Mouse (Mus musculus): ENCODE measurements at regions not wholly inside any gene's neighbourhood (a gene's known extent, or its start where the extent isn't known, plus 50 kb on each side); places are given as distances from the start of the nearest gene placed in this dataset.

DNA sequence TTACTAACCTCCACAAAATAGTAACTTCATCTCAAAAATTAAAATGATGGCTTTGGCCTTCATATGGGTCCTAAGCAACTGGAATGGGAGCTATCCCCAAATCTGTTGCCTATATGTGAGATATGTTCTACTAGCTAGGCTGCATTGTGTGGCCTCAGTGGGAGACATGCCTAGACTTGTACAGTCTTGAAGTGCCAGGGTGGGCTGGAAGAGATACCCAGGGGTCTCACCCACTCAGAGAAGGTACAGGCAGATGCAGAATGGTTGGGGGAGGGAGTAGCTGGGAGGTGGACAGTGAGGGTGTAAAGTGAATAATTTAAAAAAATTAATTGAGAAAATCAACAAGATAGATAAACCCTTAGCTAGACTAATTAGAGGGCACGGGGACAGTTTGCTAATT, 106.9 kb upstream of the Ahr start:
- Histone ChIP-seq H3K36me3 (ENCODE audit: control insufficient read depth, insufficient read depth, low read length) (no peaks in the 10 kb centered on the region), H3K4me1 (ENCODE audit: control insufficient read depth, insufficient read depth, low read length) (no peaks in the 10 kb centered on the region), H3K27ac (ENCODE audit: low read depth, low read length) (no peak overlapping the region), H3K9me3 (replicated peaks; ENCODE audit: control insufficient read depth, low read length) (no peaks in the 10 kb centered on the region), H3K27me3 (replicated peaks; ENCODE audit: control insufficient read depth, insufficient read depth, low read length) (no peaks in the 10 kb centered on the region), H3K9ac (ENCODE audit: low read length) (no peak overlapping the region), H3K4me2 (ENCODE audit: low read length) (no peak overlapping the region), H3K4me3 (ENCODE audit: low read depth, low read length) (no peak overlapping the region)
- ATAC-seq (no peak), DNase-seq (ENCODE audit: low spot score) (no peak)
- WGBS: 7% methylated on average over 1 of the region's 1 CpGs

DNA sequence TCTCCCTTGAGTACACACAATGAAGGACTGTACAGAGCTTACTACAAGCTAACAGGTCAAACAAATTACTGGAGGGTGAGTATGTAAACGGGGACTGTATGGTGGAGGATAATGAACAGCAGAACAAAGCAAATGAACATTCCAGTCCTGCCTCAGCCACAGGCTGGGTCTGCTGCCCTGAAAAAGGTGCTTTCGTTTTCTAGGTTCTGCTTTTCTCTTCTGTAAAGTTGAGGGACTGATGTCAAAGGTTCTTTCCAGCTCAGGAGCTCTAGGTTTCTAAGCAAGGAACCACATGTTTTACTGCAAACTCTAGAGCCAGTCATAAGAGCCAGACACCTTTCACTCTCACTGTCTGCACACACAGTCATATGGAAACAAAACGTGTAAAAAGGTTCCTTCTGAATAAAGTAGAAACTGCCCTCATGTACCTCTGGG, 106.1 kb upstream of the Ahr start:
- WGBS: 51% methylated on average over 3 of the region's 3 CpGs

DNA sequence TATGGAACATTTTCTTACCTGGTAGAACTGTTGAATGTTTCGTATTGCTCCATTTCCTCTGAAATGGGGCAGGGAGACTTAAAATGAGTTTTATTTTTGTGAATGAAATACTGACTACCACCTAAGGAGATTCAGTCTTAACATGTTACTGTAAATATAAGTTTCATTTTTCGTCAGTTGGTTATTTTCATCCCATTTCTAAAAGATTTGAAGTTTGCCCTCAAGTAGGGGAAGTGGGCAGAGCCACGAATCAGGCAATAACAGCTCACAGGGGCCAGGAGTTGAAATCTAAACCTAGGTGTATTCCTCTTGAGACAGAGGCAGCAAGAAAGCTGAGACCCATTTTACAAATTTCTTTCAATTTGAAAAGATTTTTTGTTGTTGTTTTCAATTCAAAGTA, 88.6 kb upstream of the Ahr start:
- Histone ChIP-seq H3K36me3 (ENCODE audit: control insufficient read depth, insufficient read depth, low read length) (no peaks in the 10 kb centered on the region), H3K4me2 (ENCODE audit: low read length) (no peak overlapping the region), H3K9ac (ENCODE audit: low read length) (no peak overlapping the region), H3K4me3 (ENCODE audit: low read depth, low read length) (no peak overlapping the region), H3K27ac (ENCODE audit: low read depth, low read length) (no peak overlapping the region), H3K9me3 (replicated peaks; ENCODE audit: control insufficient read depth, low read length) (no peaks in the 10 kb centered on the region), H3K27me3 (replicated peaks; ENCODE audit: control insufficient read depth, insufficient read depth, low read length) (no peaks in the 10 kb centered on the region), H3K4me1 (ENCODE audit: control insufficient read depth, insufficient read depth, low read length) (no peaks in the 10 kb centered on the region)
- DNase-seq (ENCODE audit: low spot score) (no peak), ATAC-seq (no peak)
- WGBS: 82% methylated on average over 3 of the region's 3 CpGs

More for the DNA sequence above, 106.1 kb upstream of the Ahr start:
- H3K9me3 ChIP-seq (replicated peaks; ENCODE audit: control insufficient read depth, low read length): no peaks in the 10 kb centered on the region
- H3K27me3 ChIP-seq (replicated peaks; ENCODE audit: control insufficient read depth, insufficient read depth, low read length): no peaks in the 10 kb centered on the region
- no peak overlapping the region for H3K4me3 ChIP-seq (ENCODE audit: low read depth, low read length)
- H3K9ac ChIP-seq (ENCODE audit: low read length): no peak overlapping the region
- H3K4me1 ChIP-seq (ENCODE audit: control insufficient read depth, insufficient read depth, low read length): no peaks in the 10 kb centered on the region
- DNase-seq (ENCODE audit: low spot score): no peak
- H3K27ac ChIP-seq (ENCODE audit: low read depth, low read length): no peak overlapping the region
- ATAC-seq: no peak
- H3K4me2 ChIP-seq (ENCODE audit: low read length): no peak overlapping the region
- no peaks in the 10 kb centered on the region for H3K36me3 ChIP-seq (ENCODE audit: control insufficient read depth, insufficient read depth, low read length)

DNA sequence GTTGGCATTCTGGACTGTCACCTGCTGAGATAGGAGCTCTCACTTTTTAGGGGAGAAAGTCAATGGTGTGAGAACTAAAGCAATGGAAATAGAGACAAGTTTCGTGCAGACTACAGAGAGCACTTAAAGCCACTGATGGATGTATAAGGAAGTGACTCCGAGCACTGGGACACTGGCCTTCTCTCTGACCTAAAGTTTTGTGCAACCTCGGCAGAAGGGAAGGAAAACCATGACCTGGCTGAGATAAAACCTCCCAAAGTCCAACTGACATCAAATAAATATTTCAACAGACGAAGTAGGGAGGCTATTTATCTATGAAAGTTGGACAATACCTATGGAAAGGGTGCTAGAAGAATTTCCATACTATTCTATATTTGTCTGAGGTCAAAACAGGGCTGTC, 80.0 kb upstream of the Ahr start:
- no peak overlapping the region for H3K9ac ChIP-seq (ENCODE audit: low read length)
- 85% methylated on average over 4 of the region's 4 CpGs for WGBS

DNA sequence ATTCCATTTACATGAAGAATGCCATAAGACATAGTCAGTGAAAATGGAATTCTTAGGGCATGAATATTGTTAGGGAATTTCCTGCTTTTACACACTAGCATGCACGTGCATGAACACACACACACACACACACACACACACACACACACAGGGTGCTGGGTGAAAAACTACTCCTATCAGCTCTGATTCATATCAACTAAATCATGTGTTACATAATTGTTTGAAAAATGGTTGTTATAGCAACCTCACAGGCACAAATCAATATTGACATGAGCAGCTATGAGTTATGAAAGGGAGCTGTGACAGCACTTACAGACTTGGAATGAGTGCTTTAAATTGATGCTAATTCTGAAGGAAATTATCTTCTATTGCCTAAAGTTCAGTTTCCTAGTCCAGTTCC, 72.8 kb upstream of the Ahr start:
- H3K27ac ChIP-seq (ENCODE audit: low read depth, low read length): no peak overlapping the region
- no peaks in the 10 kb centered on the region for H3K4me1 ChIP-seq (ENCODE audit: control insufficient read depth, insufficient read depth, low read length)
- no peaks in the 10 kb centered on the region for H3K27me3 ChIP-seq (replicated peaks; ENCODE audit: control insufficient read depth, insufficient read depth, low read length)
- WGBS: 91% methylated on average over 1 of the region's 1 CpGs
- no peak overlapping the region for H3K4me3 ChIP-seq (ENCODE audit: low read depth, low read length)
- no peak overlapping the region for H3K4me2 ChIP-seq (ENCODE audit: low read length)
- ATAC-seq: no peak
- H3K9me3 ChIP-seq (replicated peaks; ENCODE audit: control insufficient read depth, low read length): no peaks in the 10 kb centered on the region
- DNase-seq (ENCODE audit: low spot score): peak; percentile 6
- H3K9ac ChIP-seq (ENCODE audit: low read length): no peak overlapping the region
- H3K36me3 ChIP-seq (ENCODE audit: control insufficient read depth, insufficient read depth, low read length): no peaks in the 10 kb centered on the region

More for the DNA sequence above, 80.0 kb upstream of the Ahr start:
- Histone ChIP-seq H3K27ac (ENCODE audit: low read depth, low read length) (no peak overlapping the region), H3K4me1 (ENCODE audit: control insufficient read depth, insufficient read depth, low read length) (no peaks in the 10 kb centered on the region), H3K4me2 (ENCODE audit: low read length) (no peak overlapping the region), H3K4me3 (ENCODE audit: low read depth, low read length) (no peak overlapping the region), H3K36me3 (ENCODE audit: control insufficient read depth, insufficient read depth, low read length) (no peaks in the 10 kb centered on the region), H3K27me3 (replicated peaks; ENCODE audit: control insufficient read depth, insufficient read depth, low read length) (no peaks in the 10 kb centered on the region), H3K9me3 (replicated peaks; ENCODE audit: control insufficient read depth, low read length) (no peaks in the 10 kb centered on the region)
- ATAC-seq (no peak), DNase-seq (ENCODE audit: low spot score) (no peak)

DNA sequence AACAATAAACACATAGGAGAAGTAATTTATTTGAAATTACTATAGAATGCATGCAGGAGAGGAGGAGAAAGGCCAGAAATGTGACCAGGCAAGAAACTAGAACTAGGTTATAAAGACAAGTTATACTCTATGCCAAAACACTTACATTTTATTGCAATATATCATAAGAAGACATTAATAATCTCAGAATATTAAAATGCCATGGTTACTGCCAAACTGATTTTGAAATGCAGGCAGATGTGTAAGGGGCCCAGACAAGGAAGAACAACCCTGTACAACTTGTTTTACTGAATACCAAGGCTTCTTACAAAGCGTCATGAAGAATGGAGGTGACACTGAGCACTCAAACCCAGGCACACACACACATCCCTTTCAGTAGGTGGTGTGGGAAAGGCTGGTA, 68.9 kb upstream of the Ahr start:
- WGBS: 93% methylated on average over 1 of the region's 1 CpGs
- ATAC-seq (no peak), DNase-seq (ENCODE audit: low spot score) (no peak)
- H3K27me3 ChIP-seq (replicated peaks; ENCODE audit: control insufficient read depth, insufficient read depth, low read length): no peaks in the 10 kb centered on the region
- no peaks in the 10 kb centered on the region for H3K4me1 ChIP-seq (ENCODE audit: control insufficient read depth, insufficient read depth, low read length)
- H3K4me3 ChIP-seq (ENCODE audit: low read depth, low read length): no peak overlapping the region
- no peaks in the 10 kb centered on the region for H3K9me3 ChIP-seq (replicated peaks; ENCODE audit: control insufficient read depth, low read length)
- H3K9ac ChIP-seq (ENCODE audit: low read length): no peak overlapping the region
- H3K4me2 ChIP-seq (ENCODE audit: low read length): no peak overlapping the region
- no peak overlapping the region for H3K27ac ChIP-seq (ENCODE audit: low read depth, low read length)
- no peaks in the 10 kb centered on the region for H3K36me3 ChIP-seq (ENCODE audit: control insufficient read depth, insufficient read depth, low read length)

DNA sequence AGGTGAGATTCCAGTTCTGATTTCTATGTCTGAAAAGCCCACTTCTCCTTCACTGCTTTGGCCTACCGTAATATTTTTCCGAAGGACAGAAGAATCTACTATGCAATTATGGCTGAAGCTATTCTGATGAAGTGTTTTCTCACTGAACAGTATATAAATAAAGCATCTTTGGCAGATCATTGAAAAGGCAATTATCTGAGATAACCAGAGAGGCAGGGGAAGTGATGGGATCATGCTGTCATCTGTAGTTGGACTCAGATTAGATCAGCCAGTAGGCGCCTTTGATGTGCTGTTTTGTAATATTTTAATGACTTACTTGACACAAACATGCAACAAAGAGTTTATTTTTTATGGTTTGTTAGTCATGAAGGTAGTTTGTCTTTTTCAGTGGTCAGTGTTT, 67.8 kb upstream of the Ahr start:
- ATAC-seq: no peak
- H3K27me3 ChIP-seq (replicated peaks; ENCODE audit: control insufficient read depth, insufficient read depth, low read length): no peaks in the 10 kb centered on the region
- no peak overlapping the region for H3K27ac ChIP-seq (ENCODE audit: low read depth, low read length)
- no peaks in the 10 kb centered on the region for H3K9me3 ChIP-seq (replicated peaks; ENCODE audit: control insufficient read depth, low read length)
- H3K4me1 ChIP-seq (ENCODE audit: control insufficient read depth, insufficient read depth, low read length): no peaks in the 10 kb centered on the region
- H3K4me2 ChIP-seq (ENCODE audit: low read length): no peak overlapping the region
- no peaks in the 10 kb centered on the region for H3K36me3 ChIP-seq (ENCODE audit: control insufficient read depth, insufficient read depth, low read length)
- WGBS: 90% methylated on average over 3 of the region's 3 CpGs
- no peak for DNase-seq (ENCODE audit: low spot score)
- no peak overlapping the region for H3K4me3 ChIP-seq (ENCODE audit: low read depth, low read length)
- H3K9ac ChIP-seq (ENCODE audit: low read length): no peak overlapping the region

DNA sequence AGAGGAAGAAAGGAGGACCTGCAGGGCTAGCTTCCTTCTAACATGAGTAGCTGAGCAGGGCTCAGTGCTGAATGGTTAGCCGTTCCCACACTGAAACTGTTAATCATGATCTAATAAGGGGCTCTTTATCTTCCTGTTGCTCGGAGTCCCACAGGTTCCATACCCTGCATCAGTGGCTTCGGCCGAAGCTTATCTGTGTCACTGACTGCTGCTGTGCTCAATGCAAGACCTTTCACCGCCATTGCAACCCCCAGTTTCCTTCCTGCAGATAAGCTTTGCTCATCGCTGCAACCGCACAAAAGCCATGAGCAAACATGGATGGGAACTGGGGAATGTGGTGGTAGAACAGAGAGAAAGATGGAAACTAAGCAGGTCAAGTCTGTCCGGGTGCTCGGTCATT, 63.5 kb upstream of the Ahr start:
- Histone ChIP-seq H3K4me2 (ENCODE audit: low read length) (no peak overlapping the region), H3K4me3 (ENCODE audit: low read depth, low read length) (no peak overlapping the region), H3K27me3 (replicated peaks; ENCODE audit: control insufficient read depth, insufficient read depth, low read length) (no peaks in the 10 kb centered on the region), H3K9me3 (replicated peaks; ENCODE audit: control insufficient read depth, low read length) (no peaks in the 10 kb centered on the region), H3K4me1 (ENCODE audit: control insufficient read depth, insufficient read depth, low read length) (no peaks in the 10 kb centered on the region), H3K27ac (ENCODE audit: low read depth, low read length) (no peak overlapping the region), H3K36me3 (ENCODE audit: control insufficient read depth, insufficient read depth, low read length) (no peaks in the 10 kb centered on the region), H3K9ac (ENCODE audit: low read length) (no peak overlapping the region)
- 92% methylated on average over 9 of the region's 9 CpGs for WGBS
- no peak for ATAC-seq
- no peak for DNase-seq (ENCODE audit: low spot score)

DNA sequence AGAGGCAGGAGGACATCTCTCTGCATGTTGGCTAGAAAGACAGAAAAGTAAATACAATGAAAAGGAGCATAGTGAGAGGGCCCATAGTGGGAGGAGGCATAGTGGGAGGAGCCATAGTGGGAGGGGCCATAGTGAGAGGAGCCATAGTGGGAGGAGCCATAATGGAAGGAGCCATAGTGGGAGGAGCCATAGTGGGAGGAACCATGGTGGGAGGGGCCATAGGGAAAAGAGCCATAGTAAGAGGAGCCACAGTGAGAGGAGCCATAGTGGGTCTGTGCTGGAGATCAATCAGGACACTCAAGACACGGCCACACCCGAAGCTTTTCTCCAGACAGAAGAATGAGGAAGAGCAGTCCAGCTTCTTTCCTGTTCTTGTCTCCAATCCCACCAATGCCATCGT, 58.0 kb upstream of the Ahr start:
- WGBS: 89% methylated on average over 3 of the region's 3 CpGs
- H3K4me2 ChIP-seq (ENCODE audit: low read length): no peak overlapping the region
- ATAC-seq (no peak), DNase-seq (ENCODE audit: low spot score) (no peak)
- H3K27ac ChIP-seq (ENCODE audit: low read depth, low read length): no peak overlapping the region
- H3K27me3 ChIP-seq (replicated peaks; ENCODE audit: control insufficient read depth, insufficient read depth, low read length): no peaks in the 10 kb centered on the region
- H3K9me3 ChIP-seq (replicated peaks; ENCODE audit: control insufficient read depth, low read length): no peaks in the 10 kb centered on the region
- H3K4me1 ChIP-seq (ENCODE audit: control insufficient read depth, insufficient read depth, low read length): no peaks in the 10 kb centered on the region
- no peaks in the 10 kb centered on the region for H3K36me3 ChIP-seq (ENCODE audit: control insufficient read depth, insufficient read depth, low read length)
- H3K9ac ChIP-seq (ENCODE audit: low read length): no peak overlapping the region
- H3K4me3 ChIP-seq (ENCODE audit: low read depth, low read length): no peak overlapping the region
